Mouse (Mus musculus): Measurements from ENCODE around the gene Pak7. TPM values are rescaled to one million over a fixed set of nuclear protein-coding genes. Genes with fewer than 3 reads are reported as not detected.

Pak7 gene
- not detected for polyA plus RNA-seq (2014; fragmentation: Illumina TruSeq; extraction: RNeasy Lipid Tissue Mini Kit (QIAGEN cat#74804); ENCODE audit: insufficient read depth, low read depth, low replicate concordance)

GRCm38 (mm10) chr2:136387181-136388131 is at the start of gene Pak7:
Pak7 (minus strand) TSS chr2:136387967.

GRCm38 (mm10) chr2:136051688-136052289 is 336.0 kb downstream of the Pak7 start, which contains the start of gene Lamp5:
Lamp5 (plus strand) TSS chr2:136052239.

Other genes starting within 250 kb of the Pak7 start
- gene Ankef1, start 113.9 kb upstream of the Pak7 start, polyA plus RNA-seq (2014; fragmentation: Illumina TruSeq; extraction: RNeasy Lipid Tissue Mini Kit (QIAGEN cat#74804); ENCODE audit: insufficient read depth, low read depth, low replicate concordance), result 2.9 TPM